Mouse (Mus musculus) heart, embryonic 12.5 days (tissue): ENCODE results near the gene Bcl9. TPM values are rescaled to one million over a fixed set of nuclear protein-coding genes. Genes with fewer than 3 reads are reported as not detected.

Experiments
- ATAC-seq: fragments of 200-750 bp; cut with Nextera tagmentation; 2 replicates; pipeline ENCODE4 v1.8.0; 2017; ENCODE audit warnings: moderate TSS enrichment, moderate library complexity; ENCODE audit not compliant: insufficient number of reproducible peaks, low FRiP score
- H3K27ac ChIP-seq: fragments of 300-500 bp; sonication (generic); 2 replicates; pipeline ENCODE4 v1.5.1; 2016; ENCODE audit warnings: mild to moderate bottlenecking, moderate library complexity; ENCODE audit not compliant: poor library complexity, severe bottlenecking
- H3K27me3 ChIP-seq: fragments of 300-500 bp; sonication (generic); replicated peaks from 2 replicates; pipeline ENCODE4 v1.6.1; 2016; ENCODE audit warnings: mild to moderate bottlenecking, moderate library complexity
- H3K36me3 ChIP-seq: fragments of 300-500 bp; sonication (generic); 2 replicates; pipeline ENCODE4 v1.6.1; 2016; ENCODE audit warnings: mild to moderate bottlenecking, moderate library complexity
- H3K4me1 ChIP-seq: fragments of 300-500 bp; sonication (generic); replicated peaks from 2 replicates; pipeline ENCODE4 v1.6.1; 2016; ENCODE audit warnings: mild to moderate bottlenecking
- H3K4me2 ChIP-seq: fragments of 300-500 bp; sonication (generic); 2 replicates; pipeline ENCODE4 v1.6.1; 2016; ENCODE audit warnings: mild to moderate bottlenecking, moderate library complexity
- H3K4me3 ChIP-seq: fragments of 300-500 bp; sonication (generic); 2 replicates; pipeline ENCODE4 v1.5.1; 2016; ENCODE audit warnings: mild to moderate bottlenecking
- H3K9ac ChIP-seq: fragments of 300-500 bp; sonication (generic); 2 replicates; pipeline ENCODE4 v1.6.1; 2016; ENCODE audit warnings: mild to moderate bottlenecking, moderate library complexity
- H3K9me3 ChIP-seq: fragments of 300-500 bp; sonication (generic); replicated peaks from 2 replicates; pipeline ENCODE4 v1.6.1; 2016; ENCODE audit warnings: mild to moderate bottlenecking, moderate library complexity
- WGBS: fragments of 180-500 bp; shearing (Covaris S2); methylation state at CpG from one replicate; pipeline ENCODE4 v1.1.7; 2016; 5-methylcytosine and 5-hydroxymethylcytosine counted together
- polyA plus RNA-seq: library from polyadenylated mRNA; unstranded; fragments of >200 nt; fragmentation: Nextera tagmentation; extraction: Ambion mirVana; gene quantifications from 2 replicates; pipeline ENCODE4 v1.2.1, GENCODE M21; 2016

Bcl9 gene
- polyA plus RNA-seq, 1 experiment from 2014 or later, result 38.6 TPM

- Histone ChIP-seq H3K27ac (0 out of 2 replicates have a peak overlapping the region, but pooled peaks have one; percentile 22), H3K4me2 (peak overlapping the region; percentile 27)
These were observed 41.9 kb downstream of the Bcl9 start for GRCm38 (mm10) chr3:97255706-97256339.

GRCm38 (mm10) chr3:97254861-97255465, 42.8 kb downstream of the Bcl9 start:
- WGBS, result 46% methylated on average over 5 of the region's 5 CpGs
- H3K9ac ChIP-seq, result no peak overlapping the region
- H3K4me1 ChIP-seq, result peaks cover 31% of the 10 kb centered on the region
- H3K4me3 ChIP-seq, result no peak overlapping the region
- H3K27ac ChIP-seq, result no peak overlapping the region
- H3K4me2 ChIP-seq, result peak overlapping the region; percentile 27; the same call in 1 of the 2 replicates
- ATAC-seq, result no peak
- H3K9me3 ChIP-seq, result peaks cover 5% of the 10 kb centered on the region; the same call in 1 of the 2 replicates
- peaks cover 10% of the 10 kb centered on the region; the same call in 1 of the 2 replicates for H3K36me3 ChIP-seq
- no peaks in the 10 kb centered on the region for H3K27me3 ChIP-seq

More at GRCm38 (mm10) chr3:97255706-97256339, 41.9 kb downstream of the Bcl9 start:
- ATAC-seq, result no peak
- H3K36me3 ChIP-seq, result peaks cover 10% of the 10 kb centered on the region; the same call in 1 of the 2 replicates
- H3K4me1 ChIP-seq, result peaks cover 31% of the 10 kb centered on the region
- no peaks in the 10 kb centered on the region for H3K27me3 ChIP-seq
- no peak overlapping the region for H3K9ac ChIP-seq
- WGBS, result 25% methylated on average over 9 of the region's 9 CpGs
- no peak overlapping the region for H3K4me3 ChIP-seq
- H3K9me3 ChIP-seq, result peaks cover 5% of the 10 kb centered on the region; the same call in 1 of the 2 replicates

GRCm38 (mm10) chr3:97253823-97254600, 43.7 kb downstream of the Bcl9 start:
- Histone ChIP-seq H3K9ac (no peak overlapping the region), H3K27ac (no peak overlapping the region)
- 40% methylated on average over 9 of the region's 9 CpGs for WGBS

GRCm38 (mm10) chr3:97252896-97253295, 44.8 kb downstream of the Bcl9 start:
- no peak overlapping the region for H3K4me2 ChIP-seq
- no peak for ATAC-seq
- H3K36me3 ChIP-seq, result no peaks in the 10 kb centered on the region
- no peaks in the 10 kb centered on the region for H3K27me3 ChIP-seq
- no peak overlapping the region for H3K9ac ChIP-seq
- H3K4me3 ChIP-seq, result no peak overlapping the region
- 78% methylated on average over 6 of the region's 6 CpGs for WGBS
- no peak overlapping the region for H3K27ac ChIP-seq
- H3K9me3 ChIP-seq, result no peaks in the 10 kb centered on the region
- H3K4me1 ChIP-seq, result peaks cover 31% of the 10 kb centered on the region

More at GRCm38 (mm10) chr3:97253823-97254600, 43.7 kb downstream of the Bcl9 start:
- Histone ChIP-seq H3K27me3 (no peaks in the 10 kb centered on the region), H3K4me1 (peaks cover 31% of the 10 kb centered on the region), H3K4me2 (no peak overlapping the region), H3K4me3 (no peak overlapping the region), H3K9me3 (no peaks in the 10 kb centered on the region; the same call in 1 of the 2 replicates), H3K36me3 (peaks cover 6% of the 10 kb centered on the region; the same call in 1 of the 2 replicates)
- no peak for ATAC-seq

- H3K9ac ChIP-seq, result no peak overlapping the region
- no peak overlapping the region for H3K27ac ChIP-seq
- ATAC-seq, result no peak
- H3K27me3 ChIP-seq, result no peaks in the 10 kb centered on the region
- H3K4me1 ChIP-seq, result peaks cover 14% of the 10 kb centered on the region
- no peaks in the 10 kb centered on the region for H3K36me3 ChIP-seq
- H3K4me3 ChIP-seq, result no peak overlapping the region
- H3K9me3 ChIP-seq, result no peaks in the 10 kb centered on the region
- 67% methylated on average over 10 of the region's 10 CpGs for WGBS
- H3K4me2 ChIP-seq, result no peak overlapping the region
These were observed 55.0 kb downstream of the Bcl9 start for GRCm38 (mm10) chr3:97242629-97243167.

GRCm38 (mm10) chr3:97241826-97242225, 55.9 kb downstream of the Bcl9 start:
- Histone ChIP-seq H3K9ac (no peak overlapping the region), H3K4me1 (peaks cover 20% of the 10 kb centered on the region), H3K27ac (no peak overlapping the region), H3K4me2 (no peak overlapping the region), H3K36me3 (no peaks in the 10 kb centered on the region), H3K4me3 (no peak overlapping the region), H3K9me3 (no peaks in the 10 kb centered on the region), H3K27me3 (no peaks in the 10 kb centered on the region)
- WGBS, result 66% methylated on average over 6 of the region's 6 CpGs
- no peak for ATAC-seq

- Histone ChIP-seq H3K27ac (no peak overlapping the region), H3K4me3 (no peak overlapping the region), H3K9me3 (no peaks in the 10 kb centered on the region), H3K36me3 (no peaks in the 10 kb centered on the region), H3K9ac (no peak overlapping the region), H3K27me3 (no peaks in the 10 kb centered on the region), H3K4me2 (no peak overlapping the region), H3K4me1 (peaks cover 36% of the 10 kb centered on the region)
- WGBS, result 91% methylated on average over 6 of the region's 6 CpGs
- ATAC-seq, result no peak
These were observed 57.9 kb downstream of the Bcl9 start for GRCm38 (mm10) chr3:97239793-97240192.

GRCm38 (mm10) chr3:97239316-97239715, 58.4 kb downstream of the Bcl9 start:
- no peak overlapping the region for H3K9ac ChIP-seq
- H3K27ac ChIP-seq, result no peak overlapping the region
- H3K4me1 ChIP-seq, result peaks cover 36% of the 10 kb centered on the region
- no peaks in the 10 kb centered on the region for H3K36me3 ChIP-seq
- no peaks in the 10 kb centered on the region for H3K27me3 ChIP-seq
- H3K4me3 ChIP-seq, result no peak overlapping the region
- 85% methylated on average over 5 of the region's 5 CpGs for WGBS
- ATAC-seq, result no peak
- no peaks in the 10 kb centered on the region for H3K9me3 ChIP-seq
- H3K4me2 ChIP-seq, result no peak overlapping the region

- no peak overlapping the region for H3K27ac ChIP-seq
- H3K9me3 ChIP-seq, result no peaks in the 10 kb centered on the region
- ATAC-seq, result no peak
- H3K27me3 ChIP-seq, result no peaks in the 10 kb centered on the region
- no peak overlapping the region for H3K9ac ChIP-seq
- H3K4me2 ChIP-seq, result no peak overlapping the region
- peaks cover 43% of the 10 kb centered on the region for H3K4me1 ChIP-seq
- no peaks in the 10 kb centered on the region for H3K36me3 ChIP-seq
- H3K4me3 ChIP-seq, result no peak overlapping the region
- whole genome bisulfite sequencing, result 78% methylated on average over 2 of the region's 2 CpGs
These were observed 59.2 kb downstream of the Bcl9 start for GRCm38 (mm10) chr3:97238521-97238920.

GRCm38 (mm10) chr3:97237403-97237802, 60.3 kb downstream of the Bcl9 start:
- Histone ChIP-seq H3K4me1 (peaks cover 48% of the 10 kb centered on the region), H3K9ac (no peak overlapping the region), H3K9me3 (no peaks in the 10 kb centered on the region), H3K36me3 (no peaks in the 10 kb centered on the region), H3K27me3 (no peaks in the 10 kb centered on the region), H3K27ac (peak overlapping the region; percentile 68), H3K4me2 (peak overlapping the region; percentile 29), H3K4me3 (no peak overlapping the region)
- WGBS, result 59% methylated on average over 2 of the region's 2 CpGs
- no peak for ATAC-seq

- Histone ChIP-seq H3K27me3 (no peaks in the 10 kb centered on the region), H3K4me1 (peaks cover 50% of the 10 kb centered on the region), H3K27ac (peak overlapping the region; percentile 88), H3K9me3 (no peaks in the 10 kb centered on the region), H3K9ac (peak overlapping the region; percentile 63; the same call in 1 of the 2 replicates), H3K4me2 (peak overlapping the region; percentile 68), H3K4me3 (peak overlapping the region; percentile 26), H3K36me3 (0 out of 2 replicates have a peak, but pooled peaks cover 5% of the 10 kb centered on the region)
- WGBS, result 35% methylated on average over 14 of the region's 14 CpGs
- ATAC-seq, result peak; percentile 30; the same call in 1 of the 2 replicates
These were observed 62.9 kb downstream of the Bcl9 start for GRCm38 (mm10) chr3:97234797-97235196.
